Mouse (Mus musculus) stomach, postnatal 0 days (tissue): Measurements from ENCODE around the gene Traf3ip1. TPM values are rescaled to one million over a fixed set of nuclear protein-coding genes. Genes with fewer than 3 reads are reported as not detected.
A peak's percentile ranks its signal among the peaks of the same experiment; 100 is the strongest.

Source experiments
- ATAC-seq: fragments of 200-750 bp; cut with Nextera tagmentation; 2 replicates; pipeline ENCODE4 v1.8.0; 2017; ENCODE audit not compliant: low FRiP score, low TSS enrichment
- DNase-seq: peaks from one replicate; pipeline ENCODE4 v3.0.0-alpha.2; 2016; ENCODE audit warnings: low spot score
- H3K27ac ChIP-seq: fragments of 300-500 bp; sonication (generic); replicated peaks from 2 replicates; pipeline ENCODE4 v1.5.1; 2014; ENCODE audit warnings: mild to moderate bottlenecking, control low read depth
- H3K27me3 ChIP-seq: fragments of 300-500 bp; sonication (generic); 2 replicates; pipeline ENCODE4 v1.6.1; 2014; ENCODE audit warnings: low read length; ENCODE audit not compliant: control insufficient read depth, insufficient read depth
- H3K36me3 ChIP-seq: fragments of 300-500 bp; sonication (generic); 2 replicates; pipeline ENCODE4 v1.6.1; 2014; ENCODE audit warnings: low read length, mixed read lengths; ENCODE audit not compliant: control insufficient read depth, insufficient read depth
- H3K4me1 ChIP-seq: fragments of 300-500 bp; sonication (generic); replicated peaks from 2 replicates; pipeline ENCODE4 v1.6.1; 2014; ENCODE audit warnings: antibody characterized with exemption; ENCODE audit not compliant: control insufficient read depth, insufficient read depth
- H3K4me2 ChIP-seq: fragments of 300-500 bp; sonication (generic); replicated peaks from 2 replicates; pipeline ENCODE4 v1.6.1; 2014; ENCODE audit warnings: low read depth, mild to moderate bottlenecking, control low read depth, moderate library complexity
- H3K4me3 ChIP-seq: fragments of 300-500 bp; sonication (generic); 2 replicates; pipeline ENCODE4 v1.5.1; 2014; ENCODE audit warnings: low read depth, low read length, control low read depth
- H3K9ac ChIP-seq: fragments of 300-500 bp; sonication (generic); 2 replicates; pipeline ENCODE4 v1.6.1; 2014; ENCODE audit warnings: mild to moderate bottlenecking, low read length, control low read depth, mixed read lengths
- H3K9me3 ChIP-seq: fragments of 300-500 bp; sonication (generic); 2 replicates; pipeline ENCODE4 v1.6.1; 2016; ENCODE audit warnings: low read length; ENCODE audit not compliant: control insufficient read depth
- CTCF ChIP-seq: IDR thresholded peaks from 2 replicates; pipeline ENCODE4 v1.5.1; 2016; ENCODE audit warnings: antibody characterized with exemption, low read depth, mild to moderate bottlenecking, moderate library complexity
- EP300 ChIP-seq: optimal IDR thresholded peaks from 2 replicates; pipeline ENCODE3; 2016; ENCODE audit warnings: antibody characterized with exemption
- WGBS: fragments of 180-500 bp; shearing (Covaris S2); extraction: QIAGEN DNeasy Blood & Tissue Kit; methylation state at CpG from one replicate; pipeline ENCODE4 v1.1.7; 2014; 5-methylcytosine and 5-hydroxymethylcytosine counted together
- polyA plus RNA-seq: library from polyadenylated mRNA; unstranded; fragments of >200 nt; fragmentation: Nextera tagmentation; extraction: Ambion mirVana; gene quantifications from 2 replicates; pipeline ENCODE4 v1.2.1, GENCODE M21; 2015

The Traf3ip1 gene
- polyA plus RNA-seq, 1 experiment from 2014 or later, result 3.0 TPM

GRCm38 (mm10) chr1:91460069-91460468 lies 34.4 kb upstream of the Traf3ip1 start:
- DNase-seq, result no peak
- 33% methylated on average over 7 of the region's 7 CpGs for WGBS
- Histone ChIP-seq H3K27ac (peak overlapping the region; percentile 58), H3K4me2 (peak overlapping the region; percentile 77), H3K9me3 (no peaks in the 10 kb centered on the region), H3K27me3 (no peaks in the 10 kb centered on the region), H3K4me3 (peak overlapping the region; percentile 72), H3K36me3 (no peaks in the 10 kb centered on the region), H3K9ac (no peak overlapping the region), H3K4me1 (peaks cover 23% of the 10 kb centered on the region)
- TF ChIP-seq CTCF (no peak), EP300 (no peak)
- no peak for ATAC-seq

- DNase-seq, result peak; percentile 62
- H3K4me2 ChIP-seq, result no peak overlapping the region
- 23% methylated on average over 4 of the region's 4 CpGs for WGBS
- no peaks in the 10 kb centered on the region for H3K36me3 ChIP-seq
- TF ChIP-seq CTCF (peak; percentile 39; the same call in 1 of the 2 replicates), EP300 (no peak)
- no peaks in the 10 kb centered on the region for H3K9me3 ChIP-seq
- H3K27me3 ChIP-seq, result no peaks in the 10 kb centered on the region
- H3K27ac ChIP-seq, result no peak overlapping the region; the same call in 1 of the 2 replicates
- no peak overlapping the region for H3K4me3 ChIP-seq
- H3K4me1 ChIP-seq, result peaks cover 18% of the 10 kb centered on the region
- ATAC-seq, result no peak
- no peak overlapping the region for H3K9ac ChIP-seq
These were observed 33.9 kb upstream of the Traf3ip1 start for GRCm38 (mm10) chr1:91460564-91460963.

GRCm38 (mm10) chr1:91463336-91463995 lies 31.0 kb upstream of the Traf3ip1 start:
- no peak overlapping the region for H3K4me3 ChIP-seq
- no peaks in the 10 kb centered on the region for H3K9me3 ChIP-seq
- no peaks in the 10 kb centered on the region for H3K27me3 ChIP-seq
- no peaks in the 10 kb centered on the region for H3K36me3 ChIP-seq
- H3K4me2 ChIP-seq, result no peak overlapping the region
- H3K27ac ChIP-seq, result no peak overlapping the region
- WGBS, result 89% methylated on average over 13 of the region's 13 CpGs
- H3K4me1 ChIP-seq, result peaks cover 6% of the 10 kb centered on the region; the same call in 1 of the 2 replicates
- no peak overlapping the region for H3K9ac ChIP-seq
- no peak for TF ChIP-seq CTCF
- TF ChIP-seq EP300, result no peak
- DNase-seq, result no peak
- ATAC-seq, result no peak

GRCm38 (mm10) chr1:91464436-91464835 lies 30.0 kb upstream of the Traf3ip1 start:
- Histone ChIP-seq H3K27ac (no peak overlapping the region), H3K9me3 (no peaks in the 10 kb centered on the region), H3K27me3 (no peaks in the 10 kb centered on the region), H3K4me2 (no peak overlapping the region), H3K4me3 (no peak overlapping the region), H3K36me3 (no peaks in the 10 kb centered on the region), H3K9ac (no peak overlapping the region), H3K4me1 (peaks cover 4% of the 10 kb centered on the region; the same call in 1 of the 2 replicates)
- ATAC-seq (no peak), DNase-seq (no peak)
- 44% methylated on average over 5 of the region's 5 CpGs for WGBS
- TF ChIP-seq CTCF, result no peak
- no peak for TF ChIP-seq EP300

GRCm38 (mm10) chr1:91465244-91465643 lies 29.2 kb upstream of the Traf3ip1 start:
- H3K27me3 ChIP-seq, result no peaks in the 10 kb centered on the region
- TF ChIP-seq EP300, result no peak
- no peak for TF ChIP-seq CTCF
- H3K4me1 ChIP-seq, result no peaks in the 10 kb centered on the region; the same call in 1 of the 2 replicates
- H3K27ac ChIP-seq, result no peak overlapping the region
- DNase-seq, result no peak
- WGBS, result 12% methylated on average over 1 of the region's 1 CpGs
- H3K9me3 ChIP-seq, result no peaks in the 10 kb centered on the region
- no peak overlapping the region for H3K9ac ChIP-seq
- H3K36me3 ChIP-seq, result no peaks in the 10 kb centered on the region
- H3K4me3 ChIP-seq, result no peak overlapping the region
- H3K4me2 ChIP-seq, result no peak overlapping the region
- ATAC-seq, result peak; percentile 47; the same call in 1 of the 2 replicates

- no peaks in the 10 kb centered on the region for H3K36me3 ChIP-seq
- no peak overlapping the region for H3K27ac ChIP-seq
- H3K9me3 ChIP-seq, result no peaks in the 10 kb centered on the region
- H3K4me1 ChIP-seq, result no peaks in the 10 kb centered on the region
- no peak overlapping the region for H3K4me2 ChIP-seq
- 84% methylated on average over 6 of the region's 6 CpGs for WGBS
- ATAC-seq, result no peak
- no peak for DNase-seq
- H3K27me3 ChIP-seq, result no peaks in the 10 kb centered on the region
- H3K4me3 ChIP-seq, result no peak overlapping the region
- no peak overlapping the region for H3K9ac ChIP-seq
- TF ChIP-seq EP300 (no peak), CTCF (no peak)
These were observed 28.3 kb upstream of the Traf3ip1 start for GRCm38 (mm10) chr1:91466186-91466585.
